Mouse (Mus musculus) stomach, embryonic 16.5 days (tissue): ENCODE measurements around the gene Slc45a2. TPM values are rescaled to one million over a fixed set of nuclear protein-coding genes. Genes with fewer than 3 reads are reported as not detected.

Source experiments
- ATAC-seq: fragments of 200-750 bp; cut with Nextera tagmentation; 2 replicates; pipeline ENCODE4 v1.8.0; 2017; ENCODE audit warnings: moderate number of reproducible peaks, moderate TSS enrichment; ENCODE audit not compliant: insufficient read depth, low FRiP score
- H3K27ac ChIP-seq: fragments of 300-500 bp; sonication (generic); 2 replicates; pipeline ENCODE4 v1.5.1; 2014; ENCODE audit warnings: low read length
- H3K27me3 ChIP-seq: fragments of 300-500 bp; sonication (generic); 2 replicates; pipeline ENCODE4 v1.6.1; 2014; ENCODE audit warnings: low read length, control low read depth, mixed read lengths; ENCODE audit not compliant: control insufficient read depth, insufficient read depth
- H3K36me3 ChIP-seq: fragments of 300-500 bp; sonication (generic); 2 replicates; pipeline ENCODE4 v1.6.1; 2014; ENCODE audit warnings: low read length; ENCODE audit not compliant: control insufficient read depth, insufficient read depth
- H3K4me1 ChIP-seq: fragments of 300-500 bp; sonication (generic); 2 replicates; pipeline ENCODE4 v1.6.1; 2014; ENCODE audit warnings: low read length, control low read depth, mixed read lengths; ENCODE audit not compliant: control insufficient read depth, insufficient read depth
- H3K4me2 ChIP-seq: fragments of 300-500 bp; sonication (generic); 2 replicates; pipeline ENCODE4 v1.6.1; 2014; ENCODE audit warnings: low read depth, low read length, mixed read lengths
- H3K4me3 ChIP-seq: fragments of 300-500 bp; sonication (generic); replicated peaks from 2 replicates; pipeline ENCODE4 v1.5.1; 2014; ENCODE audit warnings: mild to moderate bottlenecking, low read length
- H3K9ac ChIP-seq: fragments of 300-500 bp; sonication (generic); 2 replicates; pipeline ENCODE4 v1.6.1; 2014; ENCODE audit warnings: low read length
- H3K9me3 ChIP-seq: fragments of 300-500 bp; sonication (generic); replicated peaks from 2 replicates; pipeline ENCODE4 v1.6.1; 2016; ENCODE audit warnings: low read length, control low read depth; ENCODE audit not compliant: control insufficient read depth
- WGBS: fragments of 180-500 bp; shearing (Covaris S2); extraction: QIAGEN DNeasy Blood & Tissue Kit; methylation state at CpG from one replicate; pipeline ENCODE4 v1.1.7; 2014; 5-methylcytosine and 5-hydroxymethylcytosine counted together
- polyA plus RNA-seq: library from polyadenylated mRNA; unstranded; fragments of >200 nt; fragmentation: Nextera tagmentation; extraction: Ambion mirVana; gene quantifications from 2 replicates; pipeline ENCODE4 v1.2.1, GENCODE M21; 2015

Gene Slc45a2
- polyA plus RNA-seq, 1 experiment from 2014 or later: not detected

- H3K27me3 ChIP-seq: no peaks in the 10 kb centered on the region
- H3K4me1 ChIP-seq: no peaks in the 10 kb centered on the region
- no peak overlapping the region for H3K9ac ChIP-seq
- no peaks in the 10 kb centered on the region for H3K36me3 ChIP-seq
- H3K4me2 ChIP-seq: no peak overlapping the region
- no peaks in the 10 kb centered on the region for H3K9me3 ChIP-seq
- no peak for ATAC-seq
- no peak overlapping the region for H3K4me3 ChIP-seq
- 71% methylated on average over 3 of the region's 3 CpGs for WGBS
- no peak overlapping the region for H3K27ac ChIP-seq
Measured at GRCm38 (mm10) chr15:11075726-11076361, 75.3 kb downstream of the Slc45a2 start.

Other genes starting within 250 kb of the Slc45a2 start
- gene C1qtnf3, start 48.4 kb upstream of the Slc45a2 start, polyA plus RNA-seq: 3.4 and 4.8 TPM in 2 replicates
- gene Amacr, start 19.0 kb upstream of the Slc45a2 start, polyA plus RNA-seq: 17.0 and 17.6 TPM in 2 replicates
- 0.03 TPM in 1 of 2 replicates, not detected in the other for gene Rxfp3, start 37.3 kb downstream of the Slc45a2 start, polyA plus RNA-seq
- gene Adamts12, start 64.1 kb downstream of the Slc45a2 start, polyA plus RNA-seq: 2.2 and 2.8 TPM in 2 replicates